Mouse (Mus musculus) adrenal gland, postnatal 0 days (tissue): Measurements from ENCODE around the gene Fbxo11. TPM values are rescaled to one million over a fixed set of nuclear protein-coding genes. Genes with fewer than 3 reads are reported as not detected.

ENCODE experiments used
- polyA plus RNA-seq: library from polyadenylated mRNA; unstranded; fragments of >200 nt; fragmentation: Nextera tagmentation; extraction: Ambion mirVana; gene quantifications from 2 replicates; pipeline ENCODE4 v1.2.1, GENCODE M21; 2015

Gene Fbxo11
- polyA plus RNA-seq: 11.9 and 12.0 TPM in 2 replicates

GRCm38 (mm10) chr17:88065031-88065800, at the start of gene Fbxo11:
TSS of gene Fbxo11 (minus strand) at chr17:88065291.

DNA sequence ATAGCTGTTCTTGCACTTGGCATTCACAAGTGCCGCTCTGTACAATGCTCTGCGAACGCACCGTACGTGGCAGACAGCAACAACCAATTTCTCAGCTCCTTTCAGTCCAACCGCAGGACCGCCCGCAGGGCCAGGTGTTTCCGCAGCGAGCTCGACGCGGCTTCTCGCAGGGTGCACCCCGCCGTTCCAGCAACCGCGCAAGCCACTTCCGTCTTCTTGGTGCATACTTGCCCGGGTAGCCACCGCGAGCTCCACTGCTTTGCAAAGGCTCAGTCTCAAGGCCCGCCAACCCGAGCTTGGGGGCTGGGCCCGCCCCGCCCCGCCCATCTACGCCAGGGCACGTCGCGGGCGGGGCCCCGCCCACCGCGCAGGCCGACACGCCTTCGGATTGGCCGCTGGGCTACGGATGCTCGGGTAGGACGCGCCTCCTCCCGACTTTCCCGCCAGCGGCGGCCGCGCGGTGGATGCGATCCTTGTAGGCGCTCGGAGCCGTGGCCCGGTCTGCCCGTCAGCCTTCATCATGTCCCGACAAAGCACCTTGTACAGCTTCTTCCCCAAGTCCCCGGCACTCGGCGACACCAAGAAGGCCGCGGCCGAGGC, 90.4 kb downstream of the Fbxo11 start, which contains the start of gene Msh6:
Gene Msh6, plus strand, starts transcription at position 434 of the 600 bp plus-strand sequence.

Other genes starting within 250 kb of the Fbxo11 start
- gene Rpl36-ps4, start 144.3 kb downstream of the Fbxo11 start, polyA plus RNA-seq: not detected in 2 replicates
- 8.8 and 15.8 TPM in 2 replicates for gene Msh6, start 90.2 kb downstream of the Fbxo11 start, polyA plus RNA-seq